Mouse (Mus musculus): ENCODE data around the gene Stk38.

DNA sequence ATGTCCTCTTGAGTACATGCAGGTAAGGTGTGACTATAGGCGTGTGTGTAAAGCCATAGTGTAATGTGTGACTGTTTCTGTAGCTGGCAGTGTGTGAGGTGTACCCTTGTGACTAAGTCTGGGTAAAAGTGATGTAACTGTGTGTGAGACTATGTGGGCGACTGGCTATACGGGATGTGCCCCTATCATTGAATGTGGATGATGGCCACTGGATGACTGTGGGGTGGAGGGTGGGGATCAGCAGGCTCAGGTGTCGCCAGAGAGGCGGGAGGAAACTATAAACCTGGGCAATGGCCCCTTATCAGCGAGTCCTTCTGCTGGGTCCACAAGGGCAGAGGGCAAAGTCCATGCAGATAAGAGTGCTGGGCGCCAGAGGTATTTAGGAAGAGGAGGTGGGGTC is 42.1 kb upstream of the Stk38 start:
- TF ChIP-seq POLR2A (IDR thresholded peaks at IDR 0.05; ENCODE audit: borderline replicate concordance, extremely low read depth, low read depth, low read length) (no peak), CTCF (IDR thresholded peaks at IDR 0.05; ENCODE audit: insufficient read depth, low read length) (no peak)
